Mouse (Mus musculus): ENCODE results near the gene Itpkb. TPM values are rescaled to one million over a fixed set of nuclear protein-coding genes. Genes with fewer than 3 reads are reported as not detected.

The Itpkb gene
- total and polyA plus RNA-seq, 3 experiments, result 3.4 to 9.2 TPM; not detected in 1

GRCm38 (mm10) chr1:180473566-180473965 is 143.3 kb downstream of the Itpkb start:
- Histone ChIP-seq H3K9me3 (replicated peaks; ENCODE audit: insufficient read depth, low read length) (no peaks in the 10 kb centered on the region), H3K9ac (ENCODE audit: control insufficient read depth, low read depth, low read length, poor library complexity, severe bottlenecking) (no peak overlapping the region), H3K36me3 (ENCODE audit: control insufficient read depth in 1 of 2, insufficient read depth in 2 of 2, low read length in 2 of 2) (no peaks in the 10 kb centered on the region), H3K27ac (ENCODE audit: control insufficient read depth, low read depth, low read length) (no peak overlapping the region), H3K79me2 (ENCODE audit: control insufficient read depth, insufficient read depth, low read length, poor library complexity) (no peaks in the 10 kb centered on the region), H3K27me3 (ENCODE audit: control insufficient read depth in 1 of 2, insufficient read depth in 2 of 2, low read length in 2 of 2) (peaks cover 5 to 6% of the 10 kb centered on the region in 2 experiments), H3K4me1 (ENCODE audit: control insufficient read depth in 1 of 2, insufficient read depth in 2 of 2, low read length in 2 of 2) (no peaks in the 10 kb centered on the region), H3K4me3 (ENCODE audit: control insufficient read depth in 1 of 2, insufficient read depth in 1 of 2, low read depth in 2 of 2, low read length in 2 of 2) (no peak overlapping the region)
- no peak for DNase-seq (ENCODE audit: low read depth, low spot score)
- TF ChIP-seq RCOR1 (IDR thresholded peaks at IDR 0.05; ENCODE audit: low read depth, low read length) (no peak), GATA1 (IDR thresholded peaks at IDR 0.05; ENCODE audit: low read depth, low read length) (no peak)

Other genes starting within 250 kb of the Itpkb start
- gene Coq8a, start 130.9 kb upstream of the Itpkb start, total RNA-seq (2012; rRNA removed), result 0.95 and 1.5 TPM in 2 replicates
- 1 to 10 TPM in 1 of 2 experiments, not detected in 1; 2.1 TPM for gene Coq8a, start 130.9 kb upstream of the Itpkb start, polyA plus RNA-seq (2012; ENCODE audit: insufficient read depth in 1 of 2, insufficient read length in 2 of 2, low read depth in 1 of 2, low replicate concordance in 2 of 2, missing spikeins in 1 of 2)
- 37.0 and 39.2 TPM in 2 replicates for gene Psen2, start 67.0 kb upstream of the Itpkb start, total RNA-seq (2012; rRNA removed)
- gene Psen2, start 67.0 kb upstream of the Itpkb start, polyA plus RNA-seq (2012; ENCODE audit: insufficient read depth in 1 of 2, insufficient read length in 2 of 2, low read depth in 1 of 2, low replicate concordance in 2 of 2, missing spikeins in 1 of 2), result 10 to 100 TPM in 1 of 2 experiments, not detected in 1; 35.0 TPM
- gene Stum, start 153.0 kb downstream of the Itpkb start, total RNA-seq (2012; rRNA removed), result not detected in 2 replicates
- not detected for gene Stum, start 153.0 kb downstream of the Itpkb start, polyA plus RNA-seq (2012; ENCODE audit: insufficient read depth in 1 of 2, insufficient read length in 2 of 2, low read depth in 1 of 2, low replicate concordance in 2 of 2, missing spikeins in 1 of 2)
- gene Parp1, start 238.4 kb downstream of the Itpkb start, total RNA-seq (2012; rRNA removed), result 136 and 142 TPM in 2 replicates
- gene Parp1, start 238.4 kb downstream of the Itpkb start, polyA plus RNA-seq (2012; ENCODE audit: insufficient read depth in 1 of 2, insufficient read length in 2 of 2, low read depth in 1 of 2, low replicate concordance in 2 of 2, missing spikeins in 1 of 2), result 100 to 1,000 TPM; 140 to 188 TPM

All from MEL (cell line).